Mouse (Mus musculus): Measurements from ENCODE around the gene Cep72. TPM values are rescaled to one million over a fixed set of nuclear protein-coding genes. Genes with fewer than 3 reads are reported as not detected.

Cep72 gene
- polyA plus RNA-seq, 1 experiment: 5.2 TPM

Other genes with a start within 250 kb of the Cep72 start
- gene Nkd2, start 214.7 kb downstream of the Cep72 start, polyA plus RNA-seq (2012; rRNA removed): 64.0 and 74.8 TPM in 2 replicates
- 1.7 and 2.0 TPM in 2 replicates for gene Trip13, start 124.5 kb downstream of the Cep72 start, polyA plus RNA-seq (2012; rRNA removed)
- gene Brd9, start 124.5 kb downstream of the Cep72 start, polyA plus RNA-seq (2012; rRNA removed): 62.4 and 64.3 TPM in 2 replicates
- not detected in 2 replicates for gene Zdhhc11, start 98.4 kb downstream of the Cep72 start, polyA plus RNA-seq (2012; rRNA removed)
- gene Tppp, start 52.9 kb downstream of the Cep72 start, polyA plus RNA-seq (2012; rRNA removed): 21.2 and 26.5 TPM in 2 replicates
- gene Slc9a3, start 59.2 kb upstream of the Cep72 start, polyA plus RNA-seq (2012; rRNA removed): 0.03 and 0.04 TPM in 2 replicates
- 37.3 and 37.5 TPM in 2 replicates for gene Exoc3, start 146.4 kb upstream of the Cep72 start, polyA plus RNA-seq (2012; rRNA removed)
- 5.1 and 7.6 TPM in 2 replicates for gene Ahrr, start 230.0 kb upstream of the Cep72 start, polyA plus RNA-seq (2012; rRNA removed)

Measured in urinary bladder, adult 2 months (tissue).